ENCODE assay signal across 15 mouse cellular contexts in the genomic region with DNA sequence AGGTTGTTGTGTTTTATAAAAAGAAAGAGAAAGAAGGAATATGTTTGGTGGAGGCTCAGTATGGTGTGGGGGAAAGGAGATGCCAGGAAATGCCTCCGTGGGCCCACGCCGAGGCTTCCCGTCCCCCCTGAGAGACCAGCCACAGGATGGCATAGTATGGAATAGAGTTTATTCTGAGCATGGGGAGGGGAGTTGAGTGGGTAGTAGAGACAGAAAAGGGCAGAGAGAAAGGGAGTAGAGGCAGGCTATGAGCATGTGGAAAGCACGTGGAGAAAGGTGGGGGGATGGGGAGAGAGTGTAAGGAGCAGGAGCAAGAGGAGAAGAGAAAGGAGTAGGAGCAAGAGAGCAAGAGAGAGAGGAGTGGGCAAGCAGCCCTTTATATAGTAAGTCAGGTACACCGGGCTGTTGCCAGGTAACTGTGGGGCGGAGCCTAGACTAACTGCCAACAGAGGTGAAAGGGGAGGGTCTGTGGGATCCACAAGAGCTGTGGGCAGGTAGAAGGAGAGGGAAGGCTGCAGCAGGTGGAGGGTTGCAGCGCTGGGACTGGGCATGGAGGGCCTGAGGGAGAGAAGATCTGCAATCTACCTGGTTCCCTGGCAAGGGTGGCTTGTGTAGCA. TPM values are rescaled to one million over a fixed set of nuclear protein-coding genes. Genes with fewer than 3 reads are reported as not detected.
A peak's percentile ranks its signal among the peaks of the same experiment; 100 is the strongest.
DNase-seq lines count a peak whose midpoint lies in the region; ATAC-seq and TF ChIP-seq lines count a peak whose summit lies in the region.
"Had no signal": no experiment of that assay in that cellular context is flagged by ENCODE, and none has a peak within 500 bp of the region (broad histone marks: within the 10 kb centered on the region; RNA-seq: fewer than 3 reads in every experiment).

No protein-coding gene starts in this region.

- ATAC-seq in hindbrain, embryonic 15.5 days (ENCODE audit: low FRiP score, low read depth) = peak; percentile 54; the same call in 1 of the 2 replicates
- no peak for ATAC-seq in hindbrain, embryonic 11.5 days (ENCODE audit: low FRiP score)
- 0 out of 2 replicates have a peak, but pooled peaks have one; percentile 74 for ATAC-seq in stomach, embryonic 14.5 days (ENCODE audit: insufficient number of reproducible peaks, insufficient read depth, low FRiP score, low read depth)
- ATAC-seq in stomach, postnatal 0 days (ENCODE audit: low FRiP score, low TSS enrichment) = no peak
- 0 out of 2 replicates have a peak, but pooled peaks have one; percentile 24 for ATAC-seq in limb, embryonic 15.5 days (ENCODE audit: insufficient number of reproducible peaks, low FRiP score, low TSS enrichment, low read depth)
- ATAC-seq: activated CD4-positive, CD25-positive, alpha-beta regulatory T cell, adult 4 months had no signal

- no peak overlapping the region for H3K9ac ChIP-seq in hindbrain, embryonic 15.5 days
- no peak overlapping the region for H3K9ac ChIP-seq in hindbrain, embryonic 11.5 days (ENCODE audit: low read depth, low read length)
- H3K9ac ChIP-seq in stomach, embryonic 14.5 days (replicated peaks; ENCODE audit: low read depth, low read length) = no peak overlapping the region
- no peak overlapping the region for H3K9ac ChIP-seq in stomach, postnatal 0 days (ENCODE audit: low read length)
- no peak overlapping the region for H3K9ac ChIP-seq in limb, embryonic 15.5 days
- H3K9ac ChIP-seq: heart, embryonic 13.5 days; liver, embryonic 13.5 days had no signal

- H3K27ac ChIP-seq in hindbrain, embryonic 15.5 days (replicated peaks) = no peak overlapping the region
- no peak overlapping the region for H3K27ac ChIP-seq in hindbrain, embryonic 11.5 days (ENCODE audit: low read depth, low read length)
- no peak overlapping the region for H3K27ac ChIP-seq in stomach, embryonic 14.5 days (ENCODE audit: low read length)
- no peak overlapping the region for H3K27ac ChIP-seq in stomach, postnatal 0 days (replicated peaks)
- no peak overlapping the region for H3K27ac ChIP-seq in limb, embryonic 15.5 days
- H3K27ac ChIP-seq: heart, embryonic 13.5 days; liver, embryonic 13.5 days had no signal

- no peak overlapping the region for H3K4me3 ChIP-seq in hindbrain, embryonic 15.5 days
- H3K4me3 ChIP-seq in hindbrain, embryonic 11.5 days (ENCODE audit: low read depth, low read length) = no peak overlapping the region
- H3K4me3 ChIP-seq in stomach, embryonic 14.5 days (ENCODE audit: low read depth, low read length) = no peak overlapping the region
- H3K4me3 ChIP-seq in stomach, postnatal 0 days (ENCODE audit: low read depth, low read length) = no peak overlapping the region
- no peak overlapping the region for H3K4me3 ChIP-seq in limb, embryonic 15.5 days
- H3K4me3 ChIP-seq: heart, embryonic 13.5 days; liver, embryonic 13.5 days; myocyte had no signal

- H3K9me3 ChIP-seq in hindbrain, embryonic 15.5 days = no peaks in the 10 kb centered on the region
- no peaks in the 10 kb centered on the region for H3K9me3 ChIP-seq in hindbrain, embryonic 11.5 days (ENCODE audit: control insufficient read depth, low read length)
- H3K9me3 ChIP-seq in stomach, embryonic 14.5 days (ENCODE audit: control insufficient read depth, low read depth, low read length) = no peaks in the 10 kb centered on the region
- no peaks in the 10 kb centered on the region for H3K9me3 ChIP-seq in stomach, postnatal 0 days (ENCODE audit: control insufficient read depth, low read length)
- H3K9me3 ChIP-seq in limb, embryonic 15.5 days = no peaks in the 10 kb centered on the region
- H3K9me3 ChIP-seq: heart, embryonic 13.5 days; liver, embryonic 13.5 days had no signal

- no peak overlapping the region for H3K4me2 ChIP-seq in hindbrain, embryonic 15.5 days
- H3K4me2 ChIP-seq in hindbrain, embryonic 11.5 days (replicated peaks; ENCODE audit: low read depth, low read length) = no peak overlapping the region
- no peak overlapping the region for H3K4me2 ChIP-seq in stomach, embryonic 14.5 days (replicated peaks; ENCODE audit: low read depth, low read length)
- no peak overlapping the region for H3K4me2 ChIP-seq in stomach, postnatal 0 days (replicated peaks; ENCODE audit: low read depth)
- no peak overlapping the region for H3K4me2 ChIP-seq in limb, embryonic 15.5 days
- H3K4me2 ChIP-seq: heart, embryonic 13.5 days; liver, embryonic 13.5 days had no signal

- no peaks in the 10 kb centered on the region for H3K27me3 ChIP-seq in hindbrain, embryonic 15.5 days
- no peaks in the 10 kb centered on the region for H3K27me3 ChIP-seq in hindbrain, embryonic 11.5 days (ENCODE audit: control insufficient read depth, insufficient read depth, low read length)
- no peaks in the 10 kb centered on the region for H3K27me3 ChIP-seq in stomach, embryonic 14.5 days (ENCODE audit: control insufficient read depth, insufficient read depth, low read length)
- H3K27me3 ChIP-seq in stomach, postnatal 0 days (ENCODE audit: control insufficient read depth, insufficient read depth, low read length) = no peaks in the 10 kb centered on the region
- H3K27me3 ChIP-seq in limb, embryonic 15.5 days = no peaks in the 10 kb centered on the region
- H3K27me3 ChIP-seq: heart, embryonic 13.5 days; liver, embryonic 13.5 days had no signal

- H3K4me1 ChIP-seq in hindbrain, embryonic 15.5 days (replicated peaks) = no peaks in the 10 kb centered on the region
- no peaks in the 10 kb centered on the region for H3K4me1 ChIP-seq in hindbrain, embryonic 11.5 days (replicated peaks; ENCODE audit: control insufficient read depth, insufficient read depth, low read length)
- no peaks in the 10 kb centered on the region for H3K4me1 ChIP-seq in stomach, embryonic 14.5 days (ENCODE audit: control insufficient read depth, insufficient read depth, low read length)
- H3K4me1 ChIP-seq in stomach, postnatal 0 days (replicated peaks; ENCODE audit: control insufficient read depth, insufficient read depth) = no peaks in the 10 kb centered on the region
- peaks cover 9% of the 10 kb centered on the region for H3K4me1 ChIP-seq in limb, embryonic 15.5 days
- H3K4me1 ChIP-seq: liver, embryonic 13.5 days had no signal

- TF ChIP-seq EP300 in stomach, postnatal 0 days (optimal IDR thresholded peaks at IDR 0.05) = no peak

- DNase-seq in hindbrain, embryonic 11.5 days (ENCODE audit: low spot score) = no peak
- DNase-seq in stomach, postnatal 0 days (ENCODE audit: low spot score) = no peak
- DNase-seq in right cerebral cortex, adult 18-20 months = no peak
- DNase-seq in natural killer cell, adult 2 months (ENCODE audit: low spot score in 2 of 2) = no peak
- DNase-seq in adrenal gland, postnatal 36 days = no peak
- DNase-seq: layer of hippocampus, adult 9-11 months; liver, embryonic 13.5 days; right cerebral cortex, postnatal 25 days had no signal

- 60% methylated on average over 8 of the region's 8 CpGs for WGBS in hindbrain, embryonic 15.5 days
- 55% methylated on average over 8 of the region's 8 CpGs for WGBS in hindbrain, embryonic 11.5 days
- 44% methylated on average over 8 of the region's 8 CpGs for WGBS in stomach, embryonic 14.5 days
- 49% methylated on average over 8 of the region's 8 CpGs for WGBS in stomach, postnatal 0 days
- WGBS in limb, embryonic 15.5 days = 51% methylated on average over 8 of the region's 8 CpGs

- TF ChIP-seq CTCF in stomach, postnatal 0 days (IDR thresholded peaks at IDR 0.05; ENCODE audit: low read depth) = no peak

- H3K36me3 ChIP-seq in hindbrain, embryonic 15.5 days = no peaks in the 10 kb centered on the region
- no peaks in the 10 kb centered on the region for H3K36me3 ChIP-seq in hindbrain, embryonic 11.5 days (ENCODE audit: control insufficient read depth, insufficient read depth, low read length)
- H3K36me3 ChIP-seq in stomach, embryonic 14.5 days (ENCODE audit: control insufficient read depth, insufficient read depth, low read length) = no peaks in the 10 kb centered on the region
- H3K36me3 ChIP-seq in stomach, postnatal 0 days (ENCODE audit: control insufficient read depth, insufficient read depth, low read length) = no peaks in the 10 kb centered on the region
- no peaks in the 10 kb centered on the region for H3K36me3 ChIP-seq in limb, embryonic 15.5 days
- H3K36me3 ChIP-seq: heart, embryonic 13.5 days; liver, embryonic 13.5 days had no signal

RNA-seq across cellular contexts. Expression of a gene that starts 38.4 kb away (rescaled TPM):
- polyA plus RNA-seq in hindbrain, embryonic 15.5 days (2015; fragmentation: Nextera tagmentation; extraction: Ambion mirVana) = 0.07 TPM in 1 of 2 replicates, not detected in the other
- not detected in 2 replicates for polyA plus RNA-seq in hindbrain, embryonic 11.5 days (2014; fragmentation: Nextera tagmentation; extraction: Ambion mirVana)
- polyA plus RNA-seq in stomach, embryonic 14.5 days (2014; fragmentation: Nextera tagmentation; extraction: Ambion mirVana) = not detected in 2 replicates
- not detected in 2 replicates for polyA plus RNA-seq in stomach, postnatal 0 days (2015; fragmentation: Nextera tagmentation; extraction: Ambion mirVana)
- polyA plus RNA-seq in limb, embryonic 15.5 days (2015; fragmentation: Nextera tagmentation; extraction: Ambion mirVana) = not detected in 2 replicates
- not detected for total RNA-seq in adrenal gland, postnatal 36 days (2021)
- polyA plus RNA-seq: activated CD4-positive, CD25-positive, alpha-beta regulatory T cell, adult 4 months; liver, embryonic 13.5 days; myocyte; thymus, postnatal 0 days had no signal

Comparison
In these comparisons a context has a peak if more than half of its experiments do, and no peak if none do; other contexts are left out.
1. ATAC-seq: peak in hindbrain, embryonic 15.5 days (single experiment), stomach, embryonic 14.5 days (single experiment) and limb, embryonic 15.5 days (single experiment); none in hindbrain, embryonic 11.5 days (single experiment) and stomach, postnatal 0 days (single experiment).